Mouse (Mus musculus): Measurements from ENCODE around the gene Tdrd12.

- TF ChIP-seq CTCF (IDR thresholded peaks at IDR 0.05; ENCODE audit: extremely low read depth, insufficient read depth, low read length) (no peak), POLR2A (IDR thresholded peaks at IDR 0.05; ENCODE audit: extremely low read depth, insufficient read depth, low read length) (no peak)
These were observed 69.7 kb downstream of the Tdrd12 start for GRCm38 (mm10) chr7:35467856-35468255.

All from cortical plate, adult 2 months (tissue).